Comparison of ENCODE assay signal across 7 mouse cellular contexts in genomic region chr11:60210305-60210724, GRCm38 (mm10). TPM values are rescaled to one million over a fixed set of nuclear protein-coding genes. Genes with fewer than 3 reads are reported as not detected.
DNase-seq lines count a peak whose midpoint lies in the region; ATAC-seq and TF ChIP-seq lines count a peak whose summit lies in the region.

No protein-coding gene starts in this region.

- peaks cover 2% of the 10 kb centered on the region; the same call in 1 of the 2 replicates for H3K79me2 ChIP-seq in heart, adult 2 months (replicated peaks; ENCODE audit: control insufficient read depth, insufficient read depth, low read length)

- peak overlapping the region; percentile 85 for H3K27ac ChIP-seq in embryonic facial prominence, embryonic 13.5 days
- peak overlapping the region; percentile 55 for H3K27ac ChIP-seq in heart, adult 2 months
- peak overlapping the region; percentile 33; the same call in 1 of the 2 replicates for H3K27ac ChIP-seq in kidney, adult 2 months (ENCODE audit: insufficient read depth, low read depth, low read length)
- H3K27ac ChIP-seq in limb, embryonic 12.5 days: peak overlapping the region; percentile 88
- H3K27ac ChIP-seq in midbrain, embryonic 14.5 days (replicated peaks; ENCODE audit: low read depth, low read length): peak overlapping the region; percentile 77

- H3K27me3 ChIP-seq in embryonic facial prominence, embryonic 13.5 days: no peaks in the 10 kb centered on the region
- H3K27me3 ChIP-seq in heart, adult 2 months (ENCODE audit: control insufficient read depth, insufficient read depth, low read length): no peaks in the 10 kb centered on the region
- H3K27me3 ChIP-seq in kidney, adult 2 months (replicated peaks; ENCODE audit: control insufficient read depth, insufficient read depth, low read length): no peaks in the 10 kb centered on the region
- no peaks in the 10 kb centered on the region for H3K27me3 ChIP-seq in limb, embryonic 12.5 days
- H3K27me3 ChIP-seq in midbrain, embryonic 14.5 days (ENCODE audit: control insufficient read depth, insufficient read depth, low read length): no peaks in the 10 kb centered on the region

- no peaks in the 10 kb centered on the region for H3K9me3 ChIP-seq in embryonic facial prominence, embryonic 13.5 days
- H3K9me3 ChIP-seq in limb, embryonic 12.5 days: no peaks in the 10 kb centered on the region
- H3K9me3 ChIP-seq in midbrain, embryonic 14.5 days (ENCODE audit: control insufficient read depth, low read length): no peaks in the 10 kb centered on the region

- H3K4me2 ChIP-seq in embryonic facial prominence, embryonic 13.5 days: peak overlapping the region; percentile 84
- peak overlapping the region; percentile 78 for H3K4me2 ChIP-seq in limb, embryonic 12.5 days
- H3K4me2 ChIP-seq in midbrain, embryonic 14.5 days (ENCODE audit: low read length): peak overlapping the region; percentile 58

- intact Hi-C loops in heart, adult 2 months (cut with DNase I): no loop called here

- TF ChIP-seq EP300 in heart, adult 2 months (IDR thresholded peaks at IDR 0.05; ENCODE audit: insufficient read depth, low read depth, low read length): no peak

- TF ChIP-seq POLR2A in heart, adult 2 months (IDR thresholded peaks at IDR 0.05; ENCODE audit: insufficient read depth, low read depth, low read length): peak; percentile 67; the same call in 1 of the 2 replicates
- TF ChIP-seq POLR2A in kidney, adult 2 months (IDR thresholded peaks at IDR 0.05; ENCODE audit: low read depth, low read length): peak; percentile 38

- H3K9ac ChIP-seq in embryonic facial prominence, embryonic 13.5 days: peak overlapping the region; percentile 70
- peak overlapping the region; percentile 55 for H3K9ac ChIP-seq in heart, adult 2 months (ENCODE audit: low read depth, low read length)
- H3K9ac ChIP-seq in limb, embryonic 12.5 days (replicated peaks): peak overlapping the region; percentile 56
- H3K9ac ChIP-seq in midbrain, embryonic 14.5 days (replicated peaks; ENCODE audit: low read length): peak overlapping the region; percentile 32

- H3K4me3 ChIP-seq in embryonic facial prominence, embryonic 13.5 days: peak overlapping the region; percentile 50
- H3K4me3 ChIP-seq in heart, adult 2 months: peak overlapping the region; percentile 55
- H3K4me3 ChIP-seq in kidney, adult 2 months (ENCODE audit: insufficient read depth, low read depth, low read length): peak overlapping the region; percentile 50
- peak overlapping the region; percentile 46 for H3K4me3 ChIP-seq in limb, embryonic 12.5 days (replicated peaks)
- H3K4me3 ChIP-seq in midbrain, embryonic 14.5 days (replicated peaks; ENCODE audit: low read depth, low read length): peak overlapping the region; percentile 35

- TF ChIP-seq CTCF in heart, adult 2 months (IDR thresholded peaks at IDR 0.05): no peak
- no peak for TF ChIP-seq CTCF in kidney, adult 2 months (conservative IDR thresholded peaks at IDR 0.05; ENCODE audit: insufficient read depth, insufficient read length, low read depth, low read length)

- peak; percentile 97 to 99 for DNase-seq in adrenal gland, postnatal 36 days
- peak; percentile 93 to 96 for DNase-seq in heart, adult 2 months
- DNase-seq in kidney, adult 2 months: peak; percentile 97
- DNase-seq in midbrain, embryonic 14.5 days: peak; percentile 95
- peak; percentile 95 for DNase-seq in spleen, adult 12 weeks (ENCODE audit: low spot score)

- peaks cover 67% of the 10 kb centered on the region for H3K4me1 ChIP-seq in embryonic facial prominence, embryonic 13.5 days
- H3K4me1 ChIP-seq in heart, adult 2 months (ENCODE audit: control insufficient read depth, insufficient read depth, low read length): peaks cover 24% of the 10 kb centered on the region
- H3K4me1 ChIP-seq in kidney, adult 2 months (ENCODE audit: control insufficient read depth, insufficient read depth, low read length): peaks cover 30% of the 10 kb centered on the region
- peaks cover 77% of the 10 kb centered on the region for H3K4me1 ChIP-seq in limb, embryonic 12.5 days (replicated peaks)
- peaks cover 36% of the 10 kb centered on the region for H3K4me1 ChIP-seq in midbrain, embryonic 14.5 days (ENCODE audit: control insufficient read depth, insufficient read depth, low read length)

- peaks cover 25% of the 10 kb centered on the region for H3K36me3 ChIP-seq in embryonic facial prominence, embryonic 13.5 days
- no peaks in the 10 kb centered on the region for H3K36me3 ChIP-seq in heart, adult 2 months (ENCODE audit: control insufficient read depth, insufficient read depth, low read length)
- no peaks in the 10 kb centered on the region for H3K36me3 ChIP-seq in kidney, adult 2 months (ENCODE audit: control insufficient read depth, insufficient read depth, low read length)
- peaks cover 22% of the 10 kb centered on the region for H3K36me3 ChIP-seq in limb, embryonic 12.5 days
- peaks cover 15% of the 10 kb centered on the region for H3K36me3 ChIP-seq in midbrain, embryonic 14.5 days (ENCODE audit: control insufficient read depth, insufficient read depth, low read length)

- under 1% methylated on average over 47 of the region's 47 CpGs for WGBS in embryonic facial prominence, embryonic 13.5 days
- WGBS in heart, adult 2 months: 1% methylated on average over 37 of the region's 47 CpGs
- WGBS in kidney, adult 2 months: under 1% methylated on average over 47 of the region's 47 CpGs
- WGBS in limb, embryonic 12.5 days: under 1% methylated on average over 47 of the region's 47 CpGs
- WGBS in midbrain, embryonic 14.5 days: under 1% methylated on average over 47 of the region's 47 CpGs

- ATAC-seq in embryonic facial prominence, embryonic 13.5 days (ENCODE audit: insufficient number of reproducible peaks, insufficient read depth, low FRiP score, low TSS enrichment, low read depth): peak; percentile 84
- ATAC-seq in limb, embryonic 12.5 days (ENCODE audit: insufficient number of reproducible peaks, insufficient read depth, low FRiP score, low TSS enrichment, low read depth): peak; percentile 89
- peak; percentile 83 for ATAC-seq in midbrain, embryonic 14.5 days (ENCODE audit: low FRiP score, low TSS enrichment)

RNA-seq across cellular contexts. Expression of gene Srebf1, which starts 12.1 kb away (rescaled TPM):
- total RNA-seq in adrenal gland, postnatal 36 days (2021): 100 to 1,000 TPM; 160 to 181 TPM
- 59.1 and 61.9 TPM in 2 replicates for polyA plus RNA-seq in embryonic facial prominence, embryonic 13.5 days (2015; fragmentation: Nextera tagmentation; extraction: Ambion mirVana)
- total RNA-seq in heart, adult 2 months (2021): 10 to 100 TPM; 25.3 to 35.4 TPM
- 42.6 and 54.0 TPM in 2 replicates for polyA plus RNA-seq in heart, adult 2 months (2012; rRNA removed)
- 89.1 and 123 TPM in 2 replicates for polyA plus RNA-seq in kidney, adult 2 months (2012; rRNA removed)
- 54.1 and 61.2 TPM in 2 replicates for polyA plus RNA-seq in limb, embryonic 12.5 days (2016; fragmentation: Nextera tagmentation; extraction: Ambion mirVana)
- 34.5 and 35.2 TPM in 2 replicates for polyA plus RNA-seq in midbrain, embryonic 14.5 days (2014; fragmentation: Nextera tagmentation; extraction: Ambion mirVana)

Comparison
In these comparisons a context has a peak if more than half of its experiments do, and no peak if none do; other contexts are left out.
1. Peak in every context shown above with its lines: DNase-seq, ATAC-seq, H3K4me3 ChIP-seq and H3K27ac ChIP-seq.
2. H3K27ac ChIP-seq: peak in every context shown above with its lines; median percentile 88 in limb, embryonic 12.5 days; 85 in embryonic facial prominence, embryonic 13.5 days; 77 in midbrain, embryonic 14.5 days; 55 in heart, adult 2 months; 33 in kidney, adult 2 months.